Mouse (Mus musculus): Measurements from ENCODE around the gene Arhgap35. TPM values are rescaled to one million over a fixed set of nuclear protein-coding genes. Genes with fewer than 3 reads are reported as not detected.

Arhgap35 gene
- total RNA-seq, 2 experiments from 2014 or later = 129 to 133 TPM

DNA sequence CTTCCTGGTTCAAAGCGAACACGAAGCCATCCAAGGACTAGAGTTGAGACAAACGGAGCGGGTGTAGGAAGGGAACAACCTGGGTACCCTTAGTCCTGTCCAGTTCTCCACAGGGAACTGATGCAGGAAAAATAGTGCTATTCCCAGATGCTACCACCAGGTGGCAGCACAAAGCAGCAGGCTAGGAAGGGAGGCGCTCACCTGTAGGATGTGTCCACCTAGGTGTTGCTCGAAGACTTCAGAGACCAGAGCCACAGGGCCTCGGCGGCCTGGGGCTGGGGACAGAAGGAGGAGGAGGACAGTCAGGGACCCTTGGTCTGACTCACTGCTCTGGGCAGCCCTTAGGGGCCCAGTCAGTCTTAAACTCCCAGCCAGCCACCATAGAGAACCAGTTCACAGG lies 149.6 kb downstream of the Arhgap35 start:
- DNase-seq = peak; percentile 48 to 64

DNA sequence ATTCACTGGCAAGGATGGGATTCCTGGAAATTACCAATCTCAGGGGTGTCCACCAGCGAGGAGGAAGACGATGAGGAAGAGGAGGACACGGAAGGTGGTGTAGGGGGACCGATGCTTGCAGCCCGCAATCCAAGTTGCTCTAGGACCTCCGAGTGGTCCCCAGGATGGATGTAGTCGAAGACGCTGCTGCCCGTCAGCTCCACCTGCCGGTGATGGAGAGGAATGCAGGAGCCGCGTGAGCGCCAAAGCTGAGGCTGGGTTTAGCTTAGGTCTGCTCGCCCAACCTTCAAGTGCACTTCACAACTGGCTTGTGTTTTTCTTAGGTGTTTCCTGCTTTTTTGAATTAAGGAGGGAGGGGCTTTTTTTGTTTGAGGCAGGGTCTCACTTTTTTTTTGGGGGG lies 151.6 kb downstream of the Arhgap35 start:
- peak; percentile 68 to 79 for DNase-seq

DNA sequence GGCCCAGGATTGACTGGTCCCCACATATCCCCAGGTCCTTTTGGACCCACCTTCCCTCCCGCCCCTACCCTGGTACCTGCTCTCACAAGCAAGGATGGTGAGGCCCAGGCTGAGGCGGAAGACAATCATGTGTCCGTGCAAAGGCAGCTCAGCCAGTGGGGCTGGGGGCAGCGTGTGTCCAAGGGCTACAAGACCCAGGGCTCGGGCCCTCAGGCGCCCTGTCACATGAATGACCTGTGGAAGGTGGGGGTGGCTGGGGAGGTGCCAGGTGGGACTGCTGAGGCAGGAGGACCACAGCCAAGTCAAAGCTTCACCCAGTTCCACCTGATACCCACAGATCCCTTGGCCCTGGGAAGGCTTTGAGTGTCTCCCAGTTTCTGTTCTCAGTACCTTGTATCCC lies 153.1 kb downstream of the Arhgap35 start:
- DNase-seq = no peak

DNA sequence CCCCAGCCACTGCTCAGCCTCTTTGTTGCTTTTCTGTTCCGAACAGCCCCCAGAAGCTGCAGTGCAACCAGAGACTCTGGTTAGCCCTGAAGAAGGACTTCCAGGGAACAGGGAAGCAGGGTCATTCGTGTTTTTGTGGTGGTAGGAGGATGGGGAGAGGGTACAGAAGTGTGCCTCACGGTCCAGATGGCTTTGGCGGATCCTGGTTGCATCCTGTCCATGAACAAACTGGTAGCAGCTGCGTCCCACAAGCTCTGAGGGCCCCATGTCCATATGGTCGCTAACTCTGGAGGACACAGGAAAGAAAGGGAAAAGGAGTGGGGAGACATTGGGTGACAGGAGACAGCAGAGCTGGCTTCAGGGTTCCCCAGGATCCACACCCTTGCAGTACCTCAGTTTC lies 153.6 kb downstream of the Arhgap35 start:
- no peak for DNase-seq

DNA sequence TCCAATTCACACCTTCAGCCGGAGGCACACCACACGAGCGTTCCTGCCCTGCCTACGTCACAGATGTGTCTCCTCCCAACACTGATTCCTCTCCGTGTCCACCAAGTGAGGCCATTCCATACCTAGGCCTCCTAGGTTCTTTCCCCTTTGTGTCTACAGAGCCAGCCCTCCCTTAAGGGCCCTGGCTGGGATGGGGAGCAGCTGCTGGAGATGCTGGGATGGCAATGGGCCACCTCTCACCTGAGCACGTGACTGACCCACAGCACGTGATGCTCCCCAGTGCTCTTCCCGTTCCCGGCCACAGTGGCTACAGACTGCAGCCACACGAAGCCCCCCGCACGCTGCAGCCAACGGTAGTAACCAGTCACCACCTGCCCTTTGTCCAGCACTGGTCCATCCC lies 154.2 kb downstream of the Arhgap35 start:
- DNase-seq = no peak

DNA sequence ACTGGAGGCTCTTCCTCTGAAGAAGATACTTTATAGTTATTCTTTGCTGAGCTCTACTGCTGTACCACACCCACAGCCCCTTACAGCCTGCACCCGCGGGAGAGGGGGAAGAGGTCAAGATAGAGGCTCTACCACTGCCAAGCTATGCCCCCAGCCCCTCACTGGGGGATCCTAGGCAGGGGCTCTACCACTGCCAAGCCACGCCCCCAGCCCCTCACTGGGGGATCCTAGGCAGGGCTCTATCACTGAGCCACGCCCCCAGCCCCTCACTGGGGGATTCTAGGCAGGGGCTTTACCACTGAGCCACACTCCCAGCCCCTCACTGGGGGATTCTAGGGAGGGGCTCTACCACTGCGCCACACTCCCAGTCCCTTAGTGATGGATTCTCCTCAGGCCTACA lies 158.5 kb downstream of the Arhgap35 start:
- DNase-seq = no peak

DNA sequence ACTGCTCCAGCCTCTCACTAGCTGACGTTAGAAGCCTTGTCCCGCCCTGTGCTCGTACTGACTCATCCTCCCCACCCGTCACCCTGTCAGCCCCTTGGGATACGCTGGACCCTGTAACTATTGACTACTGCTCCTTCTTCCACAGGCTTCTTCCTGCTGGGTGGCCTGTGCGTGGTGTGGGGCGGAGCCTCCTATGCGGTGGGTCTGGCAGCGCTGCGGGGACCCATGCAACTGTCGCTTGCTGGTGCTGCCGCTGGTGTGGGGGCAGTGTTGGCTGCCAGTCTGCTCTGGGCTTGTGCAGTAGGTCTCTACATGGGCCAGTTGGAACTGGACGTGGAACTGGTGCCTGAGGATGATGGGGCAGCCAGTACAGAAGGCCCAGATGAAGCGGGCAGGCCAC lies 159.8 kb downstream of the Arhgap35 start:
- DNase-seq = no peak

DNA sequence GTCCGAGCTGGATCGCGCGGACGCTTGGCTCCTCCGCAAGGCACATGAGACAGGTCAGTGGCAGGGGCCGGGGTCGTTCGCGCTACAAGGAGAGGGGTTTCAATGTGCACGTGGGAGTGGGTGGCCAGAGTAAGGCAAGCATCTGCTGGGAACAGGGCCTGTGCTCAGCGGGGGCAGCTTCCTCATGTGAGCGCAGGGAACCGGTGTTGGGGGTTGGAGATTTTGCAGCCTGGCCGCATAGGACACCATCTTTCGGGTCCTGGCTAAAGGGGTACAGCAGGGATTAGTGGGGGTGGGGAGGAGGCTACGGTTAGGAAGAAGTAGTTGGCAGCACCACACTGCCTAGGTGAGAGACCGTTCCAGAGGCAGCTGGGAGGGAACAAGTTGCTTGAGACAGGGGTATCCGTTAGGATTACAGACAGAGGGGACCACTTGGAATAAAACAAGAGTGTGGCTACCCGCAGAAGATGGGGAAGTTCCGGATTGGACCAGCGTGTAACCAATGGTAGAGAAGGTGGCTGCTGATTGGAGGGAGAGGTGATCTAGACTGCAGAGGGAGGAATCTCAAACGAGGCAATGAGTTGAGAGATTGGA lies 161.6 kb downstream of the Arhgap35 start:
- peak; percentile 52 to 65 for DNase-seq

DNA sequence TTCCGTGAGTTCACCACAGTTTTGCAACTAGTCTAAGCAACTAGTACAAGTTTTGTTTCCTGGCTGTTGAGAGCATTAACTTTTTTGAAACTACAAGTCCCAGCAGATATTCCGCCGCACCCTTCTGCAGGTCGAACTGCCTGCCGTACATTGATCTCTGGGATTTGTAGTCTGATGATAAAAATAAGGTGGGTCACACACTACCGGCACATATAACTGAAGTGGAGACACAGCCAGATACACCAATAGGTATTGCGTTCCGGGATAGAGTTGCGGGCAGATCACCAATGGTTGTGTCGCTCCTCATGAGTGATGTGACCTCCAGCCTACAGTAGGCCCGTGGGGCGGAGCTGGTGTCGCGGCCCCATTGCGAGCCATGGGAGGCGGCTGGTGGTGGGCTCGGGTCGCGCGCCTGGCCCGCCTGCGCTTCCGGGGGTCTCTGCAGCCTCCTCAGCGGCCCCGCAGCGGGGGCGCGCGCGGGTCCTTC lies 162.2 kb downstream of the Arhgap35 start, which contains the start of gene Tmem160:
TSS of gene Tmem160 (plus strand) at position 193 of the 487 bp plus-strand sequence.
- DNase-seq = peak; percentile 82 to 87

DNA sequence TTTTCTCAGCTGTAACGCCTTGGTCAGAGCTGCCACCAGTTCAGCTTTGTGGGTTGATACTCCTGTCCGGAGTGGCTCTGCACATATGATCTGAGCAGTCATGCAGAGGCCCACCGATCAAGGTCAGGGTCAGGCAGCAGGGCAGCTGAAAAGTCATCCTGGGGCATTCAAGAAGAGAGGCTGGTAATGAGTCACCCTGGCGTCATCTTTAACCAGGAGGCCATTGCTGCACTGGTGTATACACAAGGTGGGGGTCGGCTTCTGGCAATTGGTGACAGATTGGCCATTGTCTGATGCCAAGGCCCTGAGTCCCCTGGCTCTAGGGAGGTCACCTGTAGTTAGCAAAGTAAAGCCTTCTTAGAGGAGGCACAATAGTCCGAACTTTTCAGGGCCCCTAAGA lies 163.1 kb downstream of the Arhgap35 start:
- no peak for DNase-seq

Other genes with a start within 250 kb of the Arhgap35 start
- gene Sae1, start 227.2 kb downstream of the Arhgap35 start, total RNA-seq (2021) = 10 to 100 TPM; 88.7 to 97.5 TPM
- gene Zc3h4, start 214.1 kb downstream of the Arhgap35 start, total RNA-seq (2021) = 10 to 100 TPM; 54.7 to 60.4 TPM
- 10 to 100 TPM; 61.4 to 77.2 TPM for gene Tmem160, start 162.2 kb downstream of the Arhgap35 start, total RNA-seq (2021)
- gene Npas1, start 137.3 kb downstream of the Arhgap35 start, total RNA-seq (2021) = 10 to 100 TPM; 17.9 to 20.2 TPM
- not detected for gene Ceacam15, start 60.7 kb upstream of the Arhgap35 start, total RNA-seq (2021)
- gene Ceacam9, start 106.9 kb upstream of the Arhgap35 start, total RNA-seq (2021) = not detected
- 100 to 1,000 TPM; 257 to 299 TPM for gene Ap2s1, start 123.4 kb upstream of the Arhgap35 start, total RNA-seq (2021)
- gene Slc1a5, start 166.3 kb upstream of the Arhgap35 start, total RNA-seq (2021) = 1 to 10 TPM; 2.1 to 2.7 TPM
- 100 to 1,000 TPM; 288 to 292 TPM for gene Strn4, start 200.9 kb upstream of the Arhgap35 start, total RNA-seq (2021)
- gene Fkrp, start 201.7 kb upstream of the Arhgap35 start, total RNA-seq (2021) = 10 to 100 TPM; 41.8 to 44.7 TPM
- 1 to 10 TPM; 5.8 to 8.2 TPM for gene Prkd2, start 227.9 kb upstream of the Arhgap35 start, total RNA-seq (2021)

All from layer of hippocampus, postnatal 36 days (tissue).